Mouse (Mus musculus) layer of hippocampus, adult 11-12 months (tissue): ENCODE results near the gene Hsbp1.
"Not testable (repeated sequence)": the region's sequence is repeated elsewhere in the genome, so short reads cannot be mapped to it uniquely, and the experiment has no call there.

Source experiments
- DNase-seq: peaks from one replicate; pipeline ENCODE4 v3.0.0; 2022; ENCODE audit warnings: low spot score

The Hsbp1 gene

GRCm38 (mm10) chr8:119344190-119344856 lies at the start of gene Hsbp1:
TSS of gene Hsbp1 (plus strand) at chr8:119344488.
- peak; percentile 97 for DNase-seq

- DNase-seq = no peak
These were observed 48.8 kb upstream of the Hsbp1 start for GRCm38 (mm10) chr8:119295477-119295876.

DNA sequence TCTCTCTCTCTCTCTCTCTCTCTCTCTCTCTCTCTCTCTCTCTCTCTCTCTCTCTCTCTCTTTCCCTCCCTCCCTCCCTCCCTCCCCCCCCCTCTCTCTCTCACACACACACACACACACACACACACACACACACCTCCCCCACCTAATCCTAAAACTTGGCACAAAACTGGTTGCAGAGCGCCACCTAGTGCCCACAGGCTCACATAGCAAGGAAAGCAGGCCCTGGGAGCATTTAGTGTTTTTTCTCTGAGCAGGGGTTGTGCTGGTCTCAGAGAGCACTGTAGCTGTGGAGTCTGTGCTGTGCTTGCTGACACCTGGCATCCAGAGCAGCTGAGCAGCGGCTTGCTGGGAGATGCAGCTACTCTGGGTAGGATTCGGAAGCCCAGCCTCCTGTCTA lies 46.5 kb upstream of the Hsbp1 start:
- peak; percentile 40 for DNase-seq

GRCm38 (mm10) chr8:119300335-119300734 lies 44.0 kb upstream of the Hsbp1 start:
- no peak for DNase-seq

DNA sequence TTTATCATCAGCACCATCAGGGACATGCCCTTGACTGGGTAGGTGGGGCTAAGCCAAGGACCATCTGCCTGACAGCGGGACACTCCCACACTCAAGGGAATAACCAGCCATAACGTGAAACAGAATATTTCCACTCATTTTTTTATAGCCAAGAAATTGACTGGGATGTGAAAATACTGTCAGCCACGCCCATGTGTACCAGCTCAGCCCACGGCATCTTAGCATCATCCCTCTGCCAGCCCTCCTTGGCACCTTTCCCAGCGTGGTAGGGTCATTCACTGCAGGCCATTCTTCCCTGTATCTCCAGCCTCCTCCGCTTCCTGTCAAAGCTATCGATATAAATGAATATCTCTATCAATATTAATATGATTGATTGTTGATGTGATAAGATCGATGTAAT lies 40.1 kb upstream of the Hsbp1 start:
- peak; percentile 35 for DNase-seq

GRCm38 (mm10) chr8:119311412-119311811 lies 32.9 kb upstream of the Hsbp1 start:
- DNase-seq = peak; percentile 28

DNA sequence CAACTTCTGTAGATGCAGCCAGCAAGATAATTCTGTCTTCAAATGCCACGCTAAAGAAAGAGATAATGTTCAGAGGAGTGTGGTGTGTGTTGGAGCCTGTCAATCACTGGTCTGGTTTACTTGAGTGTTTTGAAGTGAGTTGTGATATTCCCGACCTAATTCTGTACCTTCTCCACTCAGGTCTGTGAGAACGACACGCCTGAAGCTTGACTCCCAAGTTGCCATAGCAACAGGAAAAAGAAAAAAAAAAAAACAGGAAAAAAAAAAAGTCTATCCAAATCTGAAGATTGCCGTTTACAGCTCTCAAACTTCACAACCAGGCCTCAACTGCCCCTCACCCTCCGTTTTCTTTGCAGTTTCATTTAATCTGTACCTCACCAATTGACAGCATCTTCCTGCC lies 21.1 kb upstream of the Hsbp1 start:
- DNase-seq = no peak

DNA sequence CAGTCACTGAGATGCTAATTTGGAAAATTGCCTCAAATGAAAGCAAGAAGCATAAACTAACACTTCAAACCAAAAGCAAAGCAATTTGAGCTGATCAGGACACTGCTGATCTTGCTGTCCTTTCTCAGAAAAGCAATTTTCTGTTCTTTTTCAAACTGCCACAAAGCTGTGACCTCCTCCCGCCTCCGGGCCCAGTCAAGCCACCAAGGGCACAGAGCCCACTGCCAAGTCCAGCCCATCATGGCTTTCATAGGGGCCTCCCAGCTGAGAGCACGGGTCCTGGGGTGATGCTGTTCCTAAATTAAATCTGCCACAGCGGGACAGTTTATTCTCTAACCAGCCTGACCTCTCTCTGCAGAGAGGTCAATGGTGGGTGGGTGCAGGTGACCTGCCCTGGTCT lies 4.7 kb upstream of the Hsbp1 start:
- DNase-seq = no peak

- DNase-seq = no peak
These were observed 682 bp upstream of the Hsbp1 start for GRCm38 (mm10) chr8:119343606-119344005.

DNA sequence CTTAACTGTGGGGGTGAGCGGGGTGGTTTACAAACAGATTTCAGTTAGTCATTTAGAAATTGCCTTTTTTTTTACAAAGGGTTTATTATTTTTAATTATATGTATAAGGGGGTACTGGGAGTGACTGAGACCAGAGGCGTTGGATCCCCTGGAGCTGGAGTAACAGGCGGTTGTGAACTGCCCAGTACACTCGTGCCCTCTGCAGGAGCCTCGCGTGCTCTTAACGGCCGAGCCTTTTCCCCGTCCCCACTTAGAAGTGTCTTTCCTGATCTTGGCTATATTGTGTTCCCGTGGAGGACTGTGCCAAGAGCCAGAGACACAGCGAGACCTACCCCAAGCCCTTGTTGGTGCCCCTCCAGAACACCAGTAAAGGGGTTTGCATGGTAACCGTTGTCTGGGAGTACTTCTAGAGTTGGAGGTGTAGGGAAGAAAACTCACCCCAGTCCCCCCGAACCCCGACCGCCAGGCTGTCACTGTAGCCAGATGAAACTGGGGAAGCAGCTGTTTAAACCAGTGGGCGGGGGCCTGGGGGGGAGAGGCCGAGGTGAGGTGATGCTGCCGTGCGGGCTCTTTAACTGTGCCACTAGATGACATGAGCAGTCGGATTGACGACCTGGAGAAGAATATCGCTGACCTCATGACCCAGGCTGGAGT lies 868 bp downstream of the Hsbp1 start:
- DNase-seq = no peak

GRCm38 (mm10) chr8:119345683-119346075 lies 1.4 kb downstream of the Hsbp1 start:
- DNase-seq = no peak

GRCm38 (mm10) chr8:119351647-119352046 lies 7.4 kb downstream of the Hsbp1 start:
- no peak for DNase-seq

DNA sequence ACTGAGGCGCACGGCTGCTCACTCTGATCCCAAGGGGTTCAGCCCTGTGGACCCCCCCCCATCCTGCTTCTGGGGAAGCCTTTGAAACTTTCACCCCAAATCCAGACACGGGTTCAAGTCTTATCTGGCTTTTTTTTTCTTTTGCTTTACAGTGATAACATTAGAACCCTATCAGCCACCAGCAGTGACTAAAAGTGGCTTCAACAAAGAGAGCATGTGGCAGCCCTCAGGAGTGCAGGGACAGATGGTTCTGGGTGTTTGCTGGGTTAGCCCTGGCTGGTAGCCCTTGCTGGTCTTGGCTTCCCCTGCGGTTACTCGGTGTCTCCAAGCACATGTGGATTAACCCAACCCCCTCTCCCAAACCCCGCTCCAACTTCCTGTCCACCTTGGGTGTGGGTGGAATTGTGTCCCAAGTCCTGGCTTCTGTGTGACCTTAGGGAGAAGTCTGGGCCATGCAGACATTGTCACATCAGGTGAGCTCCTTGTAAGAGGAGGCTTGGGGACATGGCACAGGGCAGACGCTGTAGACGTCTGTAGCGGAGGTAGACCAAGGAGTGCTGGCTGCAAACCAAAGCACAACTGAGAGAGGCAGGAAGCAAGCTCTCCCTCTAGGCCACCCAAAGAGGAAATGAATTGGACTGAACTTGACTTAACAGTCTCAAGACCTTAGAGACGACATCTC lies 8.8 kb downstream of the Hsbp1 start:
- no peak for DNase-seq

- no peak for DNase-seq
These were observed 9.4 kb downstream of the Hsbp1 start for GRCm38 (mm10) chr8:119353659-119354023.

DNA sequence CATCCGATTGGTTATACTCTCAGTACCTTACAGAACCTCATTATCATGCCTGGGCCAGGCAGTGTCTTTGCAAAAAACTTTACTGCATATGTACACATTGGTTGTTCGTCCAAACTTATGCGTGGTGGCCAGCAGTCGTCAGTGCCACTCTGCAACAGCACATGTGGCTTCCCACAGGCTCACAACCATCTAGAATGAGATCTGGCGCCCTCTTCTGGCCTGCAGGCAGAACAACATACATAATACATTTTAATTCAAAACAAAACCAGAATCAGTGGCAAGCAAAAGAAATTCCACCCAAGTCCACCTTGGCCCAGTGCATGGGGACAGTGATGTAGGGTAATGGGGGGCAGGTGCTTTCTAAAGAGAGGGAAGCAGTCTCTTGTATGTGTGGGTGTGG lies 12.3 kb downstream of the Hsbp1 start:
- not testable (repeated sequence) for DNase-seq

- DNase-seq = no peak
These were observed 13.9 kb downstream of the Hsbp1 start for GRCm38 (mm10) chr8:119358175-119358574.

- DNase-seq = no peak
These were observed 14.5 kb downstream of the Hsbp1 start for GRCm38 (mm10) chr8:119358836-119359235.

GRCm38 (mm10) chr8:119360686-119361295 lies 16.5 kb downstream of the Hsbp1 start:
- DNase-seq = no peak

GRCm38 (mm10) chr8:119374716-119375115 lies 30.4 kb downstream of the Hsbp1 start:
- not testable (repeated sequence) for DNase-seq

- no peak for DNase-seq
These were observed 34.2 kb downstream of the Hsbp1 start for GRCm38 (mm10) chr8:119378476-119378875.

- DNase-seq = no peak
These were observed 36.3 kb downstream of the Hsbp1 start for GRCm38 (mm10) chr8:119380619-119381018.

- peak; percentile 84 for DNase-seq
These were observed 40.2 kb downstream of the Hsbp1 start for GRCm38 (mm10) chr8:119384478-119384877.

GRCm38 (mm10) chr8:119385854-119386253 lies 41.6 kb downstream of the Hsbp1 start:
- DNase-seq = no peak
